Comparison of ENCODE assay signal across 8 mouse cellular contexts in the genomic region with DNA sequence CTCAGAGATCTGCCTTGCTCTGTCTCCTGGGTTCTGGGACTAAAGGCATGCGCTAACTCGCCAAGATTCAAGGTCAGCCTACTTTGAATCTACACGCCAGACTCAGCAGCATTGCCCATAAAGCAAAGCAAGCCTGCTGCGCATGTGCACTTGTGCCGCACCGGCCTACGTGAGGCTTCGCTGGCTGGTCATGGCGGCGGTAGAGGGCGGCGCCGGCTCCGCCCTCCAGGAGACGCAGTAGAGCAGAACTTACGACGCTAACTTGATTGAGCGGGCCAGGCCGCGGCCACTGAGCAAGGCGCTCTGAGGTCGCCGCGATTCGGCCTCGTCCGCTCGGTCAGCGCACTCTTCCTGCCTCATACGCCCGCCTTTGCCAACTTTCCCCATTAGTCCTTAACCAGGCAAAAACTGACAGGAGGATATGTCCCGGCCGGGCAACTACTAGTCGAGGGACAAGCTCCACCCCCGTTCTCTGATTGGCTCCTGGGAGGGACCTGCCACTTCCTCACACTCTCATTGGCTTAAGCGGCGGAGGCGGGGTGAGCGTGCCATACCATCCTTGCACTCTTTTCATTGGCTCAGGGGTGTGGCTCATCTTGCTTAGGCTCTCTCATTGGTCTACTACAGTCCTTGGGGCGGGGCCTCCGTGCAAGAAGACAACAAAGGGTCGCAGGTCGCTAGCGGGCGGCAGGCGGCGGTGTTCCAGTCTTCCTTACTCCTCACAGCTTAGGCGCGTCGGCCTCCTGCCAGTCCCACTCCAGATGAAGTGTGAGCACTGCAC. TPM values are rescaled to one million over a fixed set of nuclear protein-coding genes. Genes with fewer than 3 reads are reported as not detected.
DNase-seq lines count a peak whose midpoint lies in the region; ATAC-seq and TF ChIP-seq lines count a peak whose summit lies in the region.

Narf (plus strand) TSS at position 690 of the 781 bp plus-strand sequence.

- H3K4me1 ChIP-seq in ES-E14 (ENCODE audit: control insufficient read depth in 2 of 2, insufficient read depth in 2 of 2, low read length in 2 of 2, poor library complexity in 1 of 2): peaks cover 0 to 3% of the 10 kb centered on the region in 2 experiments; a peak in 1 of 4 replicates
- peaks cover 43% of the 10 kb centered on the region for H3K4me1 ChIP-seq in forebrain, embryonic 15.5 days
- H3K4me1 ChIP-seq in lung, adult 2 months (ENCODE audit: control insufficient read depth, insufficient read depth, low read length): peaks cover 2% of the 10 kb centered on the region; the same call in 1 of the 2 replicates

- under 1% methylated on average over 50 of the region's 50 CpGs for WGBS in forebrain, embryonic 15.5 days
- under 1% methylated on average over 50 of the region's 50 CpGs for WGBS in lung, adult 2 months

- H3K27ac ChIP-seq in ES-E14 (ENCODE audit: insufficient read depth, low read depth, low read length, poor library complexity, severe bottlenecking): peak within 1 kb of the TSS; percentile 57; the same call in 1 of the 2 replicates
- peak within 1 kb of the TSS; percentile 100 for H3K27ac ChIP-seq in forebrain, embryonic 15.5 days (replicated peaks)

- intact Hi-C loops in heart, postnatal 25 days (cut with DNase I): no loop called here

- H3K9ac ChIP-seq in ES-E14 (ENCODE audit: insufficient read depth, low read depth, low read length, poor library complexity, severe bottlenecking): peak within 1 kb of the TSS; percentile 76
- peak within 1 kb of the TSS; percentile 96 for H3K9ac ChIP-seq in forebrain, embryonic 15.5 days (replicated peaks)

- no peaks in the 10 kb centered on the region for H3K27me3 ChIP-seq in forebrain, embryonic 15.5 days

- no peaks in the 10 kb centered on the region for H3K36me3 ChIP-seq in ES-E14 (ENCODE audit: control insufficient read depth, insufficient read depth, low read length, poor library complexity, severe bottlenecking)
- peaks cover 15% of the 10 kb centered on the region for H3K36me3 ChIP-seq in forebrain, embryonic 15.5 days

- H3K9me3 ChIP-seq in ES-E14 (ENCODE audit: control insufficient read depth, insufficient read depth, low read depth, low read length): no peaks in the 10 kb centered on the region
- no peaks in the 10 kb centered on the region for H3K9me3 ChIP-seq in forebrain, embryonic 15.5 days

- peak within 1 kb of the TSS; percentile 65 to 94 for H3K4me3 ChIP-seq in ES-E14 (ENCODE audit: insufficient read depth in 1 of 2, low read depth in 1 of 2, low read length in 2 of 2, poor library complexity in 1 of 2, severe bottlenecking in 1 of 2)
- H3K4me3 ChIP-seq in forebrain, embryonic 15.5 days: peak within 1 kb of the TSS; percentile 97
- peak within 1 kb of the TSS; percentile 95 for H3K4me3 ChIP-seq in lung, adult 2 months (replicated peaks; ENCODE audit: extremely low read depth, low read depth, low read length)

- in situ Hi-C loops in ES-E14 (cut with MboI; ENCODE audit: low sequenced_read_pairs in 2 of 2, unreplicated experiment in 2 of 2): no loop called here

- H3K4me2 ChIP-seq in forebrain, embryonic 15.5 days (replicated peaks): peak within 1 kb of the TSS; percentile 54

- ATAC-seq in forebrain, embryonic 15.5 days (replicated peaks): peak; percentile 100
- ATAC-seq in neutrophil, adult 5-6 weeks (ENCODE audit: extremely low read depth, insufficient number of reproducible peaks, low FRiP score, poor library complexity, severe bottlenecking): peak; percentile 95

- peak; percentile 100 for DNase-seq in ES-E14 (ENCODE audit: low read depth, low spot score)
- peak; percentile 100 for DNase-seq in cerebellum, adult 11-12 months
- peak; percentile 99 for DNase-seq in heart, postnatal 25 days (ENCODE audit: low spot score)
- DNase-seq in layer of hippocampus, adult 18-20 months (ENCODE audit: low spot score in 2 of 2): peak; percentile 99 to 100
- DNase-seq in lung, adult 2 months: peak; percentile 99
- peak; percentile 99 to 100 for DNase-seq in thymus, adult 18-20 months

- TF ChIP-seq POLR2A in lung, adult 2 months (IDR thresholded peaks at IDR 0.05; ENCODE audit: borderline replicate concordance, extremely low read depth, low read depth, low read length): peak; percentile 88; the same call in 1 of the 2 replicates

- TF ChIP-seq CTCF in lung, adult 2 months (IDR thresholded peaks at IDR 0.05; ENCODE audit: insufficient read depth, low read length): peak; percentile 26; the same call in 1 of the 2 replicates

TF ChIP-seq in ES-E14, 5 proteins besides CTCF, POLR2A, EP300 and RAD21:
- TF ChIP-seq MAFK (IDR thresholded peaks at IDR 0.05; ENCODE audit: insufficient read depth, low read depth, low read length) (no peak), ZC3H11A (IDR thresholded peaks at IDR 0.05; ENCODE audit: borderline replicate concordance, low read depth, low read length) (no peak), ZNF384 (IDR thresholded peaks at IDR 0.05; ENCODE audit: low read depth, low read length) (no peak), CHD2 (IDR thresholded peaks at IDR 0.05; ENCODE audit: low read depth, low read length) (peak; percentile 78), HCFC1 (IDR thresholded peaks at IDR 0.05; ENCODE audit: borderline replicate concordance, insufficient read depth, low read length) (peak; percentile 34; the same call in 1 of the 2 replicates)

RNA-seq across cellular contexts. Expression of gene Narf, which starts in this region (rescaled TPM):
- total RNA-seq in ES-E14 (2012; rRNA removed): 10.9 and 11.7 TPM in 2 replicates
- polyA plus RNA-seq in forebrain, embryonic 15.5 days (2015; fragmentation: Nextera tagmentation; extraction: Ambion mirVana): 86.4 and 106 TPM in 2 replicates
- total RNA-seq in heart, postnatal 25 days (2021): 100 to 1,000 TPM in 1 of 2 experiments, 10 to 100 TPM in 1; 97.7 to 123 TPM
- total RNA-seq in layer of hippocampus, adult 18-20 months (2021): 10 to 100 TPM; 43.6 to 44.6 TPM
- 16.6 and 21.5 TPM in 2 replicates for polyA plus RNA-seq in lung, adult 2 months (2012; rRNA removed)
- total RNA-seq in neutrophil, adult 5-6 weeks (2017): 71.0 and 76.1 TPM in 2 replicates

Comparison
In these comparisons a context has a peak if more than half of its experiments do, and no peak if none do; other contexts are left out.
1. Peak in every context shown above with its lines: DNase-seq, ATAC-seq, H3K4me3 ChIP-seq and H3K27ac ChIP-seq.